In genomic region chrX:128576269-128576871, GRCm38 (mm10) we compare ENCODE assay signal across 9 mouse cellular contexts.
DNase-seq lines count a peak whose midpoint lies in the region; ATAC-seq and TF ChIP-seq lines count a peak whose summit lies in the region.
"Had no signal": no experiment of that assay in that cellular context is flagged by ENCODE, and none has a peak within 500 bp of the region (broad histone marks: within the 10 kb centered on the region; RNA-seq: fewer than 3 reads in every experiment).

No protein-coding gene starts in this region.

- H3K27ac ChIP-seq in hindbrain, postnatal 0 days: no peak overlapping the region

- no peak for DNase-seq in frontal cortex, postnatal 14 days (ENCODE audit: low spot score in 2 of 2)
- DNase-seq in right cerebral cortex, adult 2 months (ENCODE audit: low spot score in 2 of 2): peak; percentile 2 to 3
- DNase-seq in right cerebral cortex, postnatal 36 days (ENCODE audit: low spot score in 2 of 2): no peak
- DNase-seq in hindbrain, postnatal 0 days (ENCODE audit: low spot score): peak; percentile 77
- no peak for DNase-seq in adrenal gland, postnatal 10 days
- DNase-seq in heart, adult 9 months (ENCODE audit: low spot score in 2 of 2): no peak

- H3K4me1 ChIP-seq in hindbrain, postnatal 0 days (ENCODE audit: insufficient read depth, low read length): no peaks in the 10 kb centered on the region

- peak; percentile 69 for ATAC-seq in frontal cortex, adult (ENCODE audit: low TSS enrichment)
- 0 out of 2 replicates have a peak, but pooled peaks have one; percentile 63 for ATAC-seq in hindbrain, postnatal 0 days
- ATAC-seq in CD4-positive, CD25-positive, alpha-beta regulatory T cell, adult 4 months: no peak
- ATAC-seq: intestine, embryonic 16.5 days had no signal

- no peak overlapping the region for H3K9ac ChIP-seq in hindbrain, postnatal 0 days (replicated peaks; ENCODE audit: low read length)

- H3K27me3 ChIP-seq in hindbrain, postnatal 0 days (ENCODE audit: insufficient read depth, low read length): no peaks in the 10 kb centered on the region

- no peak overlapping the region for H3K4me3 ChIP-seq in hindbrain, postnatal 0 days (ENCODE audit: low read length)

- H3K36me3 ChIP-seq in hindbrain, postnatal 0 days (ENCODE audit: insufficient read depth, low read length): no peaks in the 10 kb centered on the region

- H3K4me2 ChIP-seq in hindbrain, postnatal 0 days (ENCODE audit: low read depth, low read length): no peak overlapping the region

- peak; percentile 56 for TF ChIP-seq CTCF in hindbrain, postnatal 0 days (IDR thresholded peaks at IDR 0.05; ENCODE audit: low read depth)

- 16% methylated on average over 5 of the region's 5 CpGs for WGBS in hindbrain, postnatal 0 days

- no peaks in the 10 kb centered on the region for H3K9me3 ChIP-seq in hindbrain, postnatal 0 days (ENCODE audit: low read length)

Comparison
In these comparisons a context has a peak if more than half of its experiments do, and no peak if none do; other contexts are left out.
1. DNase-seq: peak in right cerebral cortex, adult 2 months (2 of 2) and hindbrain, postnatal 0 days (single experiment); none in frontal cortex, postnatal 14 days (0 of 2), right cerebral cortex, postnatal 36 days (0 of 2), adrenal gland, postnatal 10 days (single experiment) and heart, adult 9 months (0 of 2).